Mouse (Mus musculus): Measurements from ENCODE around the gene Pax8. TPM values are rescaled to one million over a fixed set of nuclear protein-coding genes. Genes with fewer than 3 reads are reported as not detected.

Pax8 gene
- not detected for polyA plus RNA-seq (2017; shearing (Covaris generic))

GRCm38 (mm10) chr2:24475420-24475819 is at the start of gene Pax8:
Pax8 (minus strand) TSS chr2:24475599.
- ATAC-seq: no peak

- ATAC-seq: no peak
Measured at GRCm38 (mm10) chr2:24521430-24522226, 46.2 kb upstream of the Pax8 start.

DNA sequence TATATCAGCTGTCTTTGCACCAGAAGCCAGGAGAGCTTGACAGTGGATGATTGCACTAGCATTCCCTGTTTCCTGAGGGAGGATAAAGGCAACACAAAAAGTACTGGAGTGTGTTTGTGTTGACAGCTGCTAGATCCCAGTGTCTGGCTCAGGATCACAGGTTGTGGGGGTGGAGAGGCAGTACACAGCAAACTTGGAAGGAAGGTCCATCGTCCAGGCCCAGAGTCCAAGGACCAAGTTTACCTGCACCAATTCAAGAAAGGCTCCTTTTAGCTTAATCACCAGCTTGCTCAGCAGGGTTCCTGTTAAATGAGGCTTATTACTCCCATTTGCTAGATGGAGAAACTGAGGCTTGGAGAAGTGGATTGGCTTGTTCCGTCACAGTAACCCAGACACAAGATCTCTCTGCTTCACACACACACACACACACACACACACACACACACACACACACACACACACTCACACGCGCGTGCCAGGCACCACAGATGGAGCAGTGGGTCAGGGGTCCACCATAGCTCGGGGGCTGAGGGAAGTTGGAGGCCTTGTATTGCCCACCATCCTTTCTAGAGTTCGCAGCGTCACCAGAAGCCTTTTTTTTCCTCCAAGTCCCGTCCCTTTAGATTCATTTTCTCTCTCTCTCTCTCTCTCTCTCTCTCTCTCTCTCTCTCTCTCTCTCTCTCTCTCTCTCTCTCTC is 45.3 kb upstream of the Pax8 start:
- ATAC-seq: no peak

- no peak for ATAC-seq
Measured at GRCm38 (mm10) chr2:24516946-24517345, 41.5 kb upstream of the Pax8 start.

DNA sequence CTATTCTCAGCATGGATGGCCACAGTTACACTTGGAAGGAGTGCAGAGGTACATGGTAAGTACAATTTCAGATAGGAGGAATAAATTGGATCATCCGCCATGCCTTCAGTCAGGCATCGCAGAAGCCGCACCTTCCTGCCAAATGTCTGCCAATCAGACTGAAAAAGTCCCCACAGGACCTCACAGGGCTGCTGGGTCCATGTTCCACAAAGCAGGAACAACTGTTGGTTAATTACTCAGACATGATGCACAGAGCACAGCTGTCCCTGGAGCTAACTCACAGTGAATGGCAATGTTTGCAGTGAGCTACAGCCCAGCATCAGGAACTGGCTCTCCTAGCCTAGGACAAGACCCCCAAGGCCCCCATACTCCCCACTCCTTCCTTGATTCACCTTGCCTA is 32.0 kb upstream of the Pax8 start:
- ATAC-seq: no peak

- ATAC-seq: no peak
Measured at GRCm38 (mm10) chr2:24502963-24503471, 27.6 kb upstream of the Pax8 start.

DNA sequence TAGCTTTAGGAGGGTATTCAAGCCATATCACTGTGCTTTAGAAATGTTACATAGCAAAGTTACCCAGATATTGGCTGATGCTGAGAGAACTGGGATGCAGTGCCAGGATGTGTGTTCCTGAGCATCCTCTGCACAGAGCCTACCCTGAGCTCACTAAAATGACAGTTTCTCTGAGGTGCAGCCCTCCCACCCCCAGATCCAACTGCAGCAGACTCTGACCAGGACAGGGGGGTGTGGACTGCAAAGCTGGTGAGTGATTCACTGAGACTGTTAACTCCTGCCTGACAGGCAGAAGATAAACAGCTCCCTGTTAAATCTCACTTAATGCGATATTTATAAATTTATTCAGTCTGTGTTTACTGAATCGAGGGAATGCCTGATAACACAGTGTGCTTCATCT is 25.5 kb upstream of the Pax8 start:
- ATAC-seq: no peak

DNA sequence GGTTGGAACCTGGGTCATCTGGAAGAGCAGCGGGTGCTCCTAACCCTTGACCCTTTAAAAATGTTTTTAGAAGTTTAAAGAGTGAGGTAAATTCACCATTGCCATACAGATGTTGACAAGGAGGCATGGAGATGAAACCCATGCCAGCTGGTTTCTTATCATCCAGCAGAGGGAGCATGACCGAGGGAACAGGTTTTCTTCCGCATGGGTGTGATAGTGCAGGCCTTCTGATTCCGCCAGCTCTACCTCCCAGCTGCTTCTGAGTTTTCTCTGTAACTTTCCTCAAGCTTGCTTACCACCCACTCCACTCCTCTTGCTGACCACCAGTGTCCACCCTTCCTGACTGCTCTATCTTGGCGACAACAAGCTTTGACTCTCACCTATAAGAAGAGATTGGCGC is 15.2 kb upstream of the Pax8 start:
- no peak for ATAC-seq

- ATAC-seq: no peak
Measured at GRCm38 (mm10) chr2:24488660-24489059, 13.3 kb upstream of the Pax8 start.

GRCm38 (mm10) chr2:24487056-24487825 is 11.8 kb upstream of the Pax8 start:
- no peak for ATAC-seq

DNA sequence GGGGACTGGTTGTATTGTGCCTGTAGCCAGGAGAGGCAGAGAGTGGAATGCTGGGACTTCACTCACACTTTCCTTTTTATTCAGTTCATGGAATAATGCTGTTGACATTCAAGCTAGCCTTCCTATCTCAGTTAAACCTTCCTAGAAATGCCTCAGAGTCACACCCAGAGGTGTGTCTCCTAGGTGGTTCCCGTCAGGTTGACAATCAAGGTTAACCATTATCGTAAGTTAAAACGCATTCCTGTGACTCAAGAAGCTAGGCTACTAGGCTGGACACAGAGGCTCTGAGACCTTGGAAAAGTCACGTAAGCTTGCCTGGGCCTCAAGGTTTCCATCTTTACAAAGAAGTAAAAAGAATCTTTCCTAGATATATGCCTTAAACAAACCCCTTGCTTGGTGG is 10.0 kb upstream of the Pax8 start:
- no peak for ATAC-seq

- ATAC-seq: no peak
Measured at GRCm38 (mm10) chr2:24479906-24480305, 4.5 kb upstream of the Pax8 start.

- ATAC-seq: no peak
Measured at GRCm38 (mm10) chr2:24479151-24479550, 3.8 kb upstream of the Pax8 start.

DNA sequence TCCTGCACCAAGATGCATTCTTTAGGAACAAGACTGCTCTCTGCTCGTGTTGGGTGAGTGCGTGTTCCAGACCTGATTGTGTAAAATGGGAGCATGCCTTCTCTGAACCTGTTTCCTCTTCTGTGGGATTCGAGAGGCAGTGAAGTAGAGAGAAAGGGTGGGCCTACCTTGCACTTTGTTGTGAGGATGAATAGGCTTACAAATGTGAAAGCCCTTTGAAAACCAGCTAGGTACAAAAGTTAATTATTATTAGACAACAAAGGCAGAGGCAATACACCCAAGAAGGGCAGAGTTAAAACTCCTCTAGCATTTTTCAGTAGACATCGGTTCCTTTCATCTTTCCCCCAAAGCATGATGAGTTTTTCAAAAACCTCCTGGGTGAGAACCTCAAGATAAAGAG is 3.2 kb upstream of the Pax8 start:
- ATAC-seq: no peak

DNA sequence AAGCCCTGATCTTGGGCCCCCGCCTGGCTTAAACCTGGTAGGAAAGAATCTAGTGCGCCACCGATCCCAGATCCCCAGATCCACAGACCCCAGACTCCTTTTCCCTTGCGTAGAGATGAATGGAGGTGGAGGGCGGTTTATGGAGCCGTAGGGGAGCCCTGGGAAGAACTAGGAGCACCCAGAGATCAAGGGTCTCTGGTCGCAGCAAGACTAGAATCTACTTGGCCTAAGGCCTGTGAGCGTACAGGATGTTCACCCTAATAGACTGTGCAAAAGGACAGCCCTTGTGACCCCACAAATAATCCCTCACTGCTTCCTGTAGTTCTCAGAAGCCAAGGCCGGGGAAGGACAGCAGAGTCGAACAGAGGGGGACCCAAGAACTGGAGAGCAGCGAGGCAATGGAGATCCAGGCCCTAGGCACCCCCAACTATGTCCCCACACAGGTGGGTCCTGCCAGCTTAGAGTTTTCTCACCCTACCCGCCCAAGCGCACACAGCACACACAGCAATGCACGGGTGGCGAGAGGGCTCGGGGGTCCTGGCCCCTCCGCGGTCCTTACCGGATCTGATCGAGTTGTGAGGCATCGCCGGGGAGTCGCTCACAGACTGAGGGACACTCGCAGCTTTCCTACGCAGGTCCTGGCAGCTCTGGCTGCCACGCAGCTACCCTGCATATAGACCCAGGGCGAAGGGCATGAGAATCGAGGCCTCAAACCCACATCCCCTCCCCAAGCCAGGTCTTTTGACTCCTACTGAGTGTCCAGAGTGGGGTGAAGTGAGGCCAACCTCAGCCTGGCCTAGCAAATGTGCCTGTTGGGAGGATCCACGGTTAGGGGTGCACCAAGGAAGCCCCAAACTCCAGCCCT is 653 bp downstream of the Pax8 start:
- no peak for ATAC-seq

DNA sequence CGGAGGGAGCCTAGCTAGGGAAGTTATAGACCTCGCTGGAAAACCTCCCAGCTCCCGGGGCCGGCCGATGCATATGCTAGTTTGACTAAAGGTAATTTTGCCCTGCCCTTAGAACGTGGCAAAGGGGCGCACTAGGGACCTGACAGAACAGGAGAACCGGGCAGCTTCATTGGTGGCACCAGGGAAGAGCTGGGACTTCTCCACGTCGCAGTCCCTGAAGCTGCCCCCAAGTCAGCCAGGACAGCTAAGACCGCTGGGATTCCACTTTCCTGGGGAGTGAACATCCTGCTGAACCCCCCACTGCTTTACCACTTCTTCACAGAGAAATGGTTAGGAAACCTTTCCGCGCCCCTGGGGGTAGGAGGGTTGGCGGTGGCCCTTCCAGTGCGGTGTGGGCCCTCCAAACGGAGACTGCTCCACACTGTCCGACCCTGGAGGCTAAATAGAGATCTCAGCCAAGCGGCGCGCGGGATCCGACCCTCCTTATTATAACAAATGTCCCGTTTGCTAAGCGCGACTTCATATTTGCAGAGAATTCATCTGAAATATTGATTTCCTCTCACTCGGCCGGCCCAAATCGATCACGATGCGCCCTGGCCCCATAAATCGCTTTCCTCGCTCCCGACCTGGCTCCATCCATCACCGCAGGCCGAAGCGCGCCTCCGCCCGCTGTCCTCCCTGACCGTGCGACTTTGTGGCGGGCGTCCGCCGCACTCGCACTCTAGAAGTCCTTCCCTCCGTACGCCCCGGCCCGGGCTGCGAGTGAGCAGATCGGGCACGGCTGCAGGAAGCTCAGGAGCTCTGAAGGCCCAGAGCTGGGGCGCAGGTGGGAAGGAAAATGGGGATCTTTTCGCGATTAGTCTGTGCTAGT is 1.5 kb downstream of the Pax8 start:
- no peak for ATAC-seq

- ATAC-seq: no peak
Measured at GRCm38 (mm10) chr2:24472677-24473076, 2.7 kb downstream of the Pax8 start.

DNA sequence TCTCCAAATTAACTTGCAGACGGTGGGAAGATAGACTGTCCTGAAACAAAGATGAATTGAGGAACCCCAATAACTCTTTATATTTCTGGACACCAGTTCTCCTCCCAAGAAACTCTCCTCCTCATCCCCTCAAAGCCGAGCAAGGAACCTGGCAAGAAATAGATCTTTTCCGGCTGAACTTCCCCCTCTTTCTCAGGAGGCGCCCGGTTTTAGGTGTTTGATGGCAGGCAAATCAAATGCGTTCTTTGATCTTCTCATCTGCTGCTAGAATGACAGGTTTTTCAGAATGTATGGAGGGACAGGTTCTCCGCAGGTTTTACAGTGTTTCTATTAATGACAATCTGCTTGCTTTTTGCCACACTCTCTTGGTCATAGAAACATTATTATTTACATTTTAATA is 3.3 kb downstream of the Pax8 start:
- ATAC-seq: no peak

GRCm38 (mm10) chr2:24469102-24469501 is 6.3 kb downstream of the Pax8 start:
- ATAC-seq: no peak

DNA sequence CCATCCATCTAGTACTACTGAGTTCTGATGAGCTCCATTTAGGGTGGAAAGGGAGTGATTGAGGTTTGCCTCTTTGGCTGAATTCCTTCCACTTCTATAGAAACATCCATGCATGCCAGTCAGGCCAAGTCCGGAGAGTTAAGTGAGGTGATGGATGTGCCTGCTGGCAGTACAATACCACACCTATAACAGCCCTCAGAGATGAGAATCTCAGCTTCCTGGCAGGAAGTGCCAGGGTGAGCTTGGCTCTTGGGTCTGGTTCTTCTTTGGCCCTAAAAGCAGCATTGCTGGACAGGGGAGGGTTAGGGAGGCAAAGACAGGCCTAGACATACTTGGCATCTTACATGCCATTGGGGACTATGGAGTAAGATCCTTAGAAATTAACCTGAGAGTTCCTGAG is 7.0 kb downstream of the Pax8 start:
- ATAC-seq: no peak

GRCm38 (mm10) chr2:24467156-24467555 is 8.2 kb downstream of the Pax8 start:
- ATAC-seq: no peak

Data from CD4-positive, CD25-positive, alpha-beta regulatory T cell, adult 4 months (primary cell).